Mouse (Mus musculus) intestine, postnatal 0 days (tissue): ENCODE data around the gene Rps6ka1. TPM values are rescaled to one million over a fixed set of nuclear protein-coding genes. Genes with fewer than 3 reads are reported as not detected.

Experiments used
- ATAC-seq: fragments of 200-750 bp; cut with Nextera tagmentation; 2 replicates; pipeline ENCODE4 v1.8.0; 2017; ENCODE audit warnings: mild to moderate bottlenecking, moderate TSS enrichment, moderate library complexity
- H3K27ac ChIP-seq: fragments of 300-500 bp; sonication (generic); 2 replicates; pipeline ENCODE4 v1.5.1; 2014; ENCODE audit warnings: mild to moderate bottlenecking, low read depth, low read length, moderate library complexity
- H3K27me3 ChIP-seq: fragments of 300-500 bp; sonication (generic); replicated peaks from 2 replicates; pipeline ENCODE4 v1.6.1; 2014; ENCODE audit warnings: low read length, mixed read lengths; ENCODE audit not compliant: control insufficient read depth, insufficient read depth
- H3K36me3 ChIP-seq: fragments of 300-500 bp; sonication (generic); 2 replicates; pipeline ENCODE4 v1.6.1; 2014; ENCODE audit warnings: mild to moderate bottlenecking, moderate library complexity; ENCODE audit not compliant: control insufficient read depth, insufficient read depth
- H3K4me1 ChIP-seq: fragments of 300-500 bp; sonication (generic); replicated peaks from 2 replicates; pipeline ENCODE4 v1.6.1; 2014; ENCODE audit warnings: antibody characterized with exemption, low read length, mixed read lengths; ENCODE audit not compliant: control insufficient read depth, insufficient read depth
- H3K4me2 ChIP-seq: fragments of 300-500 bp; sonication (generic); replicated peaks from 2 replicates; pipeline ENCODE4 v1.6.1; 2014; ENCODE audit warnings: low read depth, mild to moderate bottlenecking, moderate library complexity
- H3K4me3 ChIP-seq: fragments of 300-500 bp; sonication (generic); 2 replicates; pipeline ENCODE4 v1.5.1; 2014; ENCODE audit warnings: low read depth, low read length
- H3K9ac ChIP-seq: fragments of 300-500 bp; sonication (generic); 2 replicates; pipeline ENCODE4 v1.6.1; 2014; ENCODE audit warnings: mild to moderate bottlenecking, low read depth, low read length
- H3K9me3 ChIP-seq: fragments of 300-500 bp; sonication (generic); 2 replicates; pipeline ENCODE4 v1.6.1; 2016; ENCODE audit warnings: mixed run types; ENCODE audit not compliant: control insufficient read depth
- CTCF ChIP-seq: sonication (generic); IDR thresholded peaks from 2 replicates; pipeline ENCODE4 v1.5.1; 2016; ENCODE audit warnings: low read depth, mild to moderate bottlenecking, control low read depth, antibody characterized with exemption, moderate library complexity
- WGBS: fragments of 180-500 bp; shearing (Covaris S2); extraction: QIAGEN DNeasy Blood & Tissue Kit; methylation state at CpG from one replicate; pipeline ENCODE4 v1.1.7; 2014; 5-methylcytosine and 5-hydroxymethylcytosine counted together
- polyA plus RNA-seq: library from polyadenylated mRNA; unstranded; fragments of >200 nt; fragmentation: Nextera tagmentation; extraction: Ambion mirVana; gene quantifications from 2 replicates; pipeline ENCODE4 v1.2.1, GENCODE M21; 2015

Rps6ka1 gene
- polyA plus RNA-seq, 1 experiment from 2014 or later = 86.2 TPM

GRCm38 (mm10) chr4:133898151-133898550, 10.6 kb upstream of the Rps6ka1 start:
- Histone ChIP-seq H3K27me3 (no peaks in the 10 kb centered on the region), H3K4me3 (no peak overlapping the region), H3K9ac (no peak overlapping the region), H3K4me1 (0 out of 2 replicates have a peak, but pooled peaks cover 10% of the 10 kb centered on the region), H3K9me3 (no peaks in the 10 kb centered on the region), H3K27ac (peak overlapping the region; percentile 78; the same call in 1 of the 2 replicates), H3K4me2 (no peak overlapping the region), H3K36me3 (no peaks in the 10 kb centered on the region)
- ATAC-seq = no peak
- WGBS = 20% methylated on average over 6 of the region's 6 CpGs
- no peak for TF ChIP-seq CTCF

DNA sequence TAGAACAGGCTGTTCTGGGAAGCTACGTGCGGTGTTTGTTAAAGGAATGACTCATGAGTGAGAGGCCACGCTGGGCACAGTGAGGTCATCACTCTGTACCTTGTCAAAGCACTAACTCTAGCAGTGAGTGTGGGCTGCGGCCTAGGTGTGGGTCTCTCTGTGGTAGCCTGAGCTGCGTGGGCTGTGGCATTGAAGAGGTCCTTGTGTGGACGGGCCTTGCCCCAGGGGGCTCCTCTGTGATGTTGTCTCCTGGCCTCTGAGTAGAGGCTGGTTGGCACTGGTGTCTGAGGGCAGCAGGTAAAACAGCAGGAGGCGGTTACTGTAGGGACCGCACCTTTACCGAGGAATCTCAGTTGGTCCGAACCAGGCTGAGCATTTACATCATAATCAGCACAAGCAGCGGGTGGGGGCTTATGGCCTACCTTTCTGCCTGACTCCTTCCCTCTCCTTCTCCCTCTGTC, 9.9 kb upstream of the Rps6ka1 start:
- H3K27ac ChIP-seq = peak overlapping the region; percentile 78
- peak; percentile 89 for ATAC-seq
- H3K9ac ChIP-seq = no peak overlapping the region
- H3K36me3 ChIP-seq = no peaks in the 10 kb centered on the region
- H3K4me2 ChIP-seq = no peak overlapping the region
- H3K4me1 ChIP-seq = 0 out of 2 replicates have a peak, but pooled peaks cover 10% of the 10 kb centered on the region
- H3K4me3 ChIP-seq = no peak overlapping the region
- TF ChIP-seq CTCF = no peak
- 50% methylated on average over 11 of the region's 11 CpGs for WGBS
- no peaks in the 10 kb centered on the region for H3K9me3 ChIP-seq
- H3K27me3 ChIP-seq = no peaks in the 10 kb centered on the region

DNA sequence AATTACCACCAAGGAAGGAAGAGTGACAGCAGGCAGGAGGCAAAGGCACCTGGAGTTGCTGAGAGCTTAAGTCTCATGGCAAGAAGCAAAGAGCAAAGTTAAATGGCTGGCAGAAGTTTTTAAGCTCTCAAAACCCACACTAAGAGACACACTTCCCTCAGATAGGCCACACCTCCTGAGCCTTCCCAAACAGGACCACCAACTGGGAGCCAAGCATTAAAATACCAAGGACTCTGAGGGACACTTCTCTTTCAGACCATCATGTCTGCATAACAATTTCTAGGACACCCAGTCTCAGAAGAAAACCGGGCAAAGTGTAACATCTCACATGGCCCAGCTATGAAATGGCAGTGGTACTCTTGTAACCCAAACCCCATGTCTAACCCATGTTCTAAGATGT, 9.4 kb upstream of the Rps6ka1 start:
- Histone ChIP-seq H3K4me1 (0 out of 2 replicates have a peak, but pooled peaks cover 10% of the 10 kb centered on the region), H3K36me3 (no peaks in the 10 kb centered on the region), H3K9me3 (no peaks in the 10 kb centered on the region), H3K4me2 (no peak overlapping the region), H3K4me3 (no peak overlapping the region), H3K27me3 (no peaks in the 10 kb centered on the region), H3K27ac (peak overlapping the region; percentile 78), H3K9ac (no peak overlapping the region)
- no peak for TF ChIP-seq CTCF
- ATAC-seq = no peak
- WGBS = 79% methylated on average over 1 of the region's 1 CpGs

DNA sequence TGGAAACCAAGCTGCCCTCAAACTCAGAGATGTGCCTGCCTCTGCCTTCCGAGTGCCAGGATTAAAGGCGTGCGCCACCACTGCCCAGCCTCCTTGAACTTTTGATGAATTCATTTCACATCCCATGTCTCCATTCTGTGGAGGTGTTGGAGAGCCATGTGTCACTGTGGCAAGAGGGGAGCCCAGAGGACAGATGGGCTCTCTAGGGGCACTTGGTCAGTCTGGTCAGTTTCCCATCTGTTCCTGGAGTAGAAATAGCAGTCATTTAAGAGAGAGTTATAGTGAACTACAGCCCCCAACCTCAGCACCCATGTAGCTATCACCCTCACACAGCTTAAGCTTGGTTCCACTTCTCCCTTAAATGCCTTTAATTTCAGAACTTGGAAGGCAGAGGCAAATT, 8.4 kb upstream of the Rps6ka1 start:
- peak overlapping the region; percentile 78 for H3K27ac ChIP-seq
- H3K4me3 ChIP-seq = no peak overlapping the region
- peak overlapping the region; percentile 18; the same call in 1 of the 2 replicates for H3K4me2 ChIP-seq
- H3K4me1 ChIP-seq = 0 out of 2 replicates have a peak, but pooled peaks cover 10% of the 10 kb centered on the region
- WGBS = 96% methylated on average over 3 of the region's 3 CpGs
- ATAC-seq = no peak
- no peak overlapping the region for H3K9ac ChIP-seq
- no peaks in the 10 kb centered on the region for H3K9me3 ChIP-seq
- no peaks in the 10 kb centered on the region for H3K36me3 ChIP-seq
- no peak for TF ChIP-seq CTCF
- no peaks in the 10 kb centered on the region for H3K27me3 ChIP-seq

- H3K36me3 ChIP-seq = no peaks in the 10 kb centered on the region; the same call in 1 of the 2 replicates
- H3K4me2 ChIP-seq = peak overlapping the region; percentile 96
- peak overlapping the region; percentile 88 for H3K4me3 ChIP-seq
- no peaks in the 10 kb centered on the region for H3K9me3 ChIP-seq
- under 1% methylated on average over 14 of the region's 32 CpGs for WGBS
- no peaks in the 10 kb centered on the region for H3K27me3 ChIP-seq
- H3K9ac ChIP-seq = peak overlapping the region; percentile 94
- peak overlapping the region; percentile 98 for H3K27ac ChIP-seq
- H3K4me1 ChIP-seq = peaks cover 13% of the 10 kb centered on the region; the same call in 1 of the 2 replicates
- TF ChIP-seq CTCF = 0 out of 2 replicates have a peak, but pooled peaks have one; percentile 2
- ATAC-seq = peak; percentile 32
Measured at GRCm38 (mm10) chr4:133887249-133887648, 348 bp downstream of the Rps6ka1 start.

GRCm38 (mm10) chr4:133885991-133886501, 1.6 kb downstream of the Rps6ka1 start:
- H3K36me3 ChIP-seq = no peaks in the 10 kb centered on the region; the same call in 1 of the 2 replicates
- 12% methylated on average over 10 of the region's 10 CpGs for WGBS
- peaks cover 17% of the 10 kb centered on the region; the same call in 1 of the 2 replicates for H3K4me1 ChIP-seq
- H3K4me3 ChIP-seq = peak overlapping the region; percentile 88
- H3K27me3 ChIP-seq = no peaks in the 10 kb centered on the region
- ATAC-seq = peak; percentile 86
- peak overlapping the region; percentile 96 for H3K4me2 ChIP-seq
- TF ChIP-seq CTCF = 0 out of 2 replicates have a peak, but pooled peaks have one; percentile 3
- no peaks in the 10 kb centered on the region for H3K9me3 ChIP-seq
- H3K27ac ChIP-seq = peak overlapping the region; percentile 98
- H3K9ac ChIP-seq = peak overlapping the region; percentile 94; the same call in 1 of the 2 replicates
